Mouse (Mus musculus) kidney, adult 2 months (tissue): Measurements from ENCODE around the gene Ube2j2.

Source experiments
- CTCF ChIP-seq: fragments of 200-500 bp; conservative IDR thresholded peaks from 2 replicates; pipeline ENCODE4 v1.5.1; 2011; ENCODE audit warnings: low read depth, mild to moderate bottlenecking, control low read depth, low read length, moderate library complexity, mixed read lengths; ENCODE audit not compliant: insufficient read depth, insufficient read length
- POLR2A ChIP-seq: fragments of 200-500 bp; IDR thresholded peaks from one replicate; pipeline ENCODE4 v1.6.1; 2011; ENCODE audit warnings: low read depth, low read length, control low read depth

DNA sequence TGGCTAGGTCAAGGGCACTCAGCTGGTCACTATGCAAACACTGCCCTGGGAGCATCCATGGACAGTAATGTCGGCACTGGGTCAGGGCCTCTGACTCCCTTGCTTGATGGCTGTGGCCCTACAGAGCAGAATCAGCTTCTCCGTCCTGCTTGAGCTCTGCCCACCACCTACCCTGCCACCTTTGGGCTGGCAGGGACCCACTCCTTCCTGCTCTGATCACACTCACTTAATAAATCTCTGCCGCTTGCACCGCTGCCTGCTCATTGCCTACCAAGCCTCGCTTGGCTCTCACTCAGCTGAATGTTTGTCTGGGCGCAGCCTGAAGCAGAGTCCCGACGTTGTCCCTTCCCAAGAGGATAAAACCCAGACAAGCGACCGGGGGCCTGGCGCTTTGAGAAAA lies 36.6 kb upstream of the Ube2j2 start:
- no peak for TF ChIP-seq CTCF
- no peak for TF ChIP-seq POLR2A
